Mouse (Mus musculus): ENCODE results near the gene Ddx51.

GRCm38 (mm10) chr5:110653686-110654085, 435 bp downstream of the Ddx51 start:
- TF ChIP-seq CTCF (IDR thresholded peaks at IDR 0.05; ENCODE audit: low read depth) (no peak), EP300 (IDR thresholded peaks at IDR 0.05; ENCODE audit: low read depth) (no peak)

Data from heart, postnatal 0 days (tissue).